Mouse (Mus musculus) erythroblast, embryonic 14.5 days (primary cell): ENCODE results near the gene Oat.

Source experiments
- GATA1 ChIP-seq: IDR thresholded peaks from 2 replicates; pipeline ENCODE4 v1.6.1; 2012; ENCODE audit warnings: low read length, inconsistent platforms, mixed read lengths
- TAL1 ChIP-seq: IDR thresholded peaks from 3 replicates; pipeline ENCODE4 v1.6.1; 2012; ENCODE audit warnings: low read length, inconsistent platforms, mixed read lengths

DNA sequence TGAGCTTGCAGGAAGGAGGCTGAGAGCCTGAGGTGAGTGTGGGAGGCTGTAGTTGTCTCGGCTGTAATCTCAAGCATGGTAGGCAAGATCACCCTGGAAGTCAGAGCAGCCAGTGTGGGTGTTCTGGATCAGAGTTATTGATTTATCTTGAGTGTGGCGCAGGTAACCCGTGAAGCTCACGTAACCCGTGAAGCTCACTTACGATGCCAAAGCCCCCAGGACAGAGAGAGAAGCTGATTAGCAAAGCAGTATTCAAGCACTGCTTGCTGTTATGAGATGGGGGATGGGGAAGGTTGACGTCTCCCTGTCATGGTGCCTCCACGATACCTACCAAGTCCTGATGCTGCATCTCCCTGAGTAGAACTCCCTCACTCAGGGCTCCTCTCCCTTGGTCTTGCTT lies 43.4 kb upstream of the Oat start:
- no peak for TF ChIP-seq GATA1
- no peak for TF ChIP-seq TAL1
